Mouse (Mus musculus): ENCODE measurements at regions not wholly inside any gene's neighbourhood (a gene's known extent, or its start where the extent isn't known, plus 50 kb on each side); places are given as distances from the start of the nearest gene placed in this dataset.

DNA sequence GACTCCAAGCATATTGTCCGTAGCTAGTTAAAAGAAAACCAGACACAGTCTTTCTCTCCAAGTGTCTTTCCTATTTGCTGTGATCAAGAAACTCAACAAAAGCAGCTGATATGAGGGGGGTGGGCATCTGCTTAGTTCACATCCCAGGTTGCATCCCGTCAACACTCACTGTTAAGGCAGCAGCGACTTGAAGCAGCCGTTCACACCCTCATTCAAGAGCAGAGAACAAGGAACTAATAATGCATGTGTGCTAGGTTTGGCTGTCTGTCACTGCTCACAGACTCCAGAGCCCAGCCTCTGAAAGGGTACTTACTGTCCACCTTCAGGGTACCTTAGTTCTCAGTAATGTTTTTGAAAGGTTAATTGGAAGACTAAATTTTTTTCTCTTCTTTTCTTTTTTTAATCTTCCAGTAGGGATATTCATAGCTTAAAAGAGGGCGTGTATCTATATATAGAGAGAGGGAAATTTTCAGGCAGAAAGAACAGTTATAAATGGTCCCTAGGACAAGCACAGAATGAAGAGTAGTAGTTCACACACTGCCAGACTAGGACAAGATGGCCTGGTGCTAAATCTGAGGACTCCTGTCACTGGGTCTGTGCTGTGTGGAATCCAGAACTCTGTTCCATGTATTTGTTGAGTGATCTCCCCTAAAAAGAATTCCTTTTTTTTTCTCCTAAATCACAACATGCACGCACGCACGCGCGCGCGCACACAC is 199.1 kb upstream of the BB014433 start:
- no peak for DNase-seq

DNA sequence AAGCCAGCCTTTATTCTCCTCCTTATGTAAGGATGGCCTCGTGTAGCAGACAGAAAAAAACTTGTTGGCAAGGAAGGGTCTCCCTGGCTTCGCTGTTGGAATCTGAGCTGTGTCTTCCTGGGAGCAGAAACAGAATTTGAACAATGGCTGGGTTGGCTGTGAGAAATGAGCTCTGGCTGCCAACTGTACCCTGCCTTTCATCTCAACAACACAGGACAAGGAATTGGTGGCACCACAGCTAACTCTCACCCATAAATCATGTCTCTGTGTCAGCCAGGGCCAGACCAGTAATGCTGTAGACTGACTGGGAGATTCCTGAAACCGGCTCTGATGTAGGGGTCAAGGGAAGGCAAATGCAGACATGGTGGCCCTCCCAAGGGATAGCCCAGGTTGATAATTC is 189.5 kb upstream of the BB014433 start:
- DNase-seq, result no peak

DNA sequence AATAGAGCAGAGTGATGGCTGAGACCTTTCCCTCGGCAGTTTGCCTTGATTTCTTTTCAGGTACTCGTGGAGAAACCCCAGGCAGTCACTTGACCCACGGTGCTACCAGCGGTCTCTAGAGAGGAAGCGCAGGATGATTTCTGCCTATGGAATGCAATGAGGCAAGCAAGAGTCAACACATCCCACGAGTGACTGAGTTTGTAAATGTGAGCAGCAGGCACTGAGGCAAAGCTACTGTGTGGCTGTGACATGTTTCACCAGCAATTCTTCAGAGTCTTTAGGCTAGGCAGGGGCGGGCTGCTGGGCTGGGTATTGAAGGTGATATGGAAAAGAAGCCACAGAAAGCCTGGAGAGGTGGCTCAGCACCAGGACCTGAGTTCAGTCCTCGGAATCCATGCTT is 187.4 kb upstream of the BB014433 start:
- DNase-seq, result no peak

DNA sequence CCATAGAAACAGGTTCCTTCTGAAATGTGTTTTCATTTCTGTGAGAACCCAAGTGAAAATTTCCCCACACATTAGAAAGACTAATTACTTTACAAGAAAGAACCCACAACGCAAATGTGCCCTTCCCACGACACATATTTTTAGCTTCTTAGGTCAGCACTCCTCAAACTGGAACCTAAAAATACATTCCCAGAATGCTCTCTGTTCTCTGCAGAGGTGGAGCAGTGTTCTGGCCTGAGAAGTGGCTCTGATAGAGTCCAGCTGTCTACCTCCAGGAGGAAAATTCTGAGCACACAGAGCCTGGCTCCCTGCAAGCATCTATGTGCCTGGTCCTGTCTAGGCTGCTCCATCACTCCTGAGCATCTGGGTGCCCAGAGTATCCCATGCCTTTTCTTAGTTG is 184.3 kb upstream of the BB014433 start:
- DNase-seq, result peak in 1 of 2 experiments; percentile 35

DNA sequence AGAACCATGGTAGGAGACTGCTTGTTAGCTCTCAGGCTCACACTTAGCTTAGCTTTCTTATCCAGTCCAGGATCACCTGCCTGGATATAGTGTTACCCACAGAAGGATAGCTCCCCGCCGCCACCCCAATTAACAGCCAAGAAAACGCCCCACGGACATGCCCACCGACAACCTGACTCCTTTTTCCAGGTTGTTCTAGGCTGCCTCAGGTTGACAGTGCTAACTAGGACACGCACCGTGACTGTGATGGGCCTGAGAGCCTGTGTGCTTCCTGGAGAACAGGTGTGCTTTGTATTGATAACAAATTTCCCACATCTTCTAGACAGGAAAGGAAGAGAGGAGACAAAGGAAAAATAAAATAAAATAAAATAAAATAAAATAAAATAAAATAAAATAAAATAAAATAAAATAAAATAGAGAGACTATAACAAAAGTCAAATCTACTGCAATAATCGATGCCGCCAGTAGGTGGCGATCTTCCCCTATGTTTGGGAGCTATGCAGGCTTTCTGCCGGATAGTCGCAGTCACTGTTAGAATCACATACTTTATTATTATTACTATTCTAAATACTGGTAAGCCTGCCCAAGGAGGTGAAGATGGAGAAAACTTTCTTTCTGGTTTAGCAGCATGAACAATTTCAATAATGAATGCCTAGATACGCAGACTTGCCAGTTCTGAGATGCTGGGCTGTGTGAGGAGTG is 175.5 kb upstream of the BB014433 start:
- DNase-seq, result peak; percentile 8 to 26

DNA sequence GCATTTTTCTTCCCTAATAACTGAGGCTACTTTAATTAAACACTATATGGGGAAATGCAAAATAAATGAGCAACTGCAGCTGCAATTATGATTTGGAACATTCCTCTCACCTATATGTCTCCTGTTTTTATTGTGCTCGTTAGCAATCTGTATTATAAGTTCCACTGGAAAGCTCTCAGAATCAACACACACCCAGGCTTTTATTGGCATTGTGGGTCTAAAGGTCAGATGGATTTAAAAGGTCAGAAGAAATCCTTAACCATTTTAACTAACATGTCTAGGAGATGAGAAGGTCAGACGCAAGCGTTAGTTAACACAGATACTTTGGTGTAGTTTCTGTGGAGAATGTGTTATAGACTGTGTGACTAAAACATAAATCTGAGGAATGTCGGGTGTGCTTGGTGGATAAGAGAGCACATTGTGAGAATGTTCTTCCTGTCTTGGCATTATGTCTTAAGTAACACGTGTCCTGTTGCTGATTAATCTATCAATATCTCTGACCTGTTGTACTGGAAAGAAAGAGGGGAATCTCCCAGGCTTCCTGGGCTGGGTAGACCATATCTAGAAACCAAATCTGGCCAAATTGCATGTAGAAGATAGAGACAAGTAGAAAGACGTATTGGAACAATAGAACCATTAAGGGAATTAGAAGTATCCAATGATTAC is 164.1 kb upstream of the BB014433 start:
- no peak for DNase-seq

DNA sequence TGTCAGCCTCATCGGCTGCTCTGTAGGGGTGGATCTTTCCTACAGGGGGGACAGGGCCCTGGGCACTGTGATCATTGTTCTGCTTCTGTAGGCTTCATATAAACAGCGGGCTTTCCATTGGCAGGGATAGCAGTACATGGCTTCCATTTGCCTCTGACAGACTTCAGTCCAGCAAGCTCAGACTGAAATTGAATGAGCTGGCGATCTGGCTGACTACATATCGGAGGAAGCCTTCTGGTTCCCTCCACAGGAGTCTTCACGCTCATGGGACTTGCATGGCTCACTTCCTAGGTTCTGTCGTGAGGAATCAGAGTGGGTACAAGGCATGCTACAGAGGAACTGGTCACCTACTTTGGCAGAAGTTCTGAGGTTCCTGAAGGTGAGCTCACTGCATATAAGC is 155.7 kb upstream of the BB014433 start:
- DNase-seq, result no peak

DNA sequence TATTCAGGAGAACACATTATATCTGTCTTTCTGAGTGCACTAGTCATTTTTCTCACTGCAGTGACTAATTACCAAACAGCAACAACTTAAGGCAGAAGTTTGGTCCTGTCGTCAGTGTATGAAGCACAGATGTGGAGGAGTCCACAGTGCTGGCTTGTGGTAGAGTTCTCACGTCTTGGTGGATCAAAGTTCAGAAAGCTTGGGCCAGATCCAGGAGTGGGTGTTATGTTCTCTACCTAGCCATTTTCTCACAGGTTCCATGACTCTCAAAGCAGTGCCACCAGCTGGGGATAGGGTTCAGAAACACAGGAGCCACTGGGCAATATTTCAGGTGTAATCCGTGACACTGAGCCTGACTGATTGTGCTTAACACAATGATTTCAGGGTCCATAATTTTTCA is 144.8 kb upstream of the BB014433 start:
- no peak for DNase-seq

DNA sequence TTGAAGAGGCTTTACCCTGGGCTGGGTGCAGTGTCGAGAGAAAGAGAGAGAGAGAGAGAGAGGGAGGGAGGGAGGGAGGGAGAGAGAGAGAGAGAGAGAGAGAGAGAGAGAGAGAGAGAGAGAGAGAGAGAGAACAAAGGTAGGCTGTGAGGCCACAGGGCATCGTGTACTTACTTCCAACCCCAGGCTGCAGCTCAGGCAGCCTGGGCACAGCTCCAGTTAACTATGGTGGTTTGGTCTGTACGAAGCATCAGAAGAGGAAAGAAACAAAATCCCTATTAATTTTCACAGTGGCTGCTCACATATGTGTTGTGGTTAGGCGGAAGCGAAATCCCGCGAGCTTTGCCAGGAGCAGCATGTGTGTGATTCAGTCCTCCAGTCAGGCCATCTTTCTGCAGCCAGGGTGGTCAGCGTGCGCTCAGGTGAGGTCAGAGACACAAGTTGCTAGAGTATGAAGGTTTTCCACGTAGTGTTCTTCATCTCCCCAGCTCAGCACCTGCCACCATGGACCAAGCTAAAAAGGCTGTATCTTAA is 143.3 kb upstream of the BB014433 start:
- DNase-seq, result no peak

All from lung, adult 18-20 months (tissue).